Mouse (Mus musculus) left cerebral cortex, adult 18-20 months (tissue): ENCODE data around the gene Gnl1. TPM values are rescaled to one million over a fixed set of nuclear protein-coding genes. Genes with fewer than 3 reads are reported as not detected.
"Not testable (repeated sequence)": the region's sequence is repeated elsewhere in the genome, so short reads cannot be mapped to it uniquely, and the experiment has no call there.

Experiments
- DNase-seq, 2 experiments: peaks; one replicate each; pipeline ENCODE4 v3.0.0; 2021 to 2022; ENCODE audit warnings: low spot score in 2 of 2, mixed read lengths in 1 of 2
- microRNA-seq, 2 experiments: library from miRNA; unstranded; fragments of <30 nt; microRNA quantifications; one replicate each; pipeline ENCODE4 v1.2.0; 2021
- total RNA-seq, 2 experiments: library from RNA; stranded (reverse); gene quantifications; 2 replicates each; pipeline ENCODE4 v1.2.3; 2021

Gnl1 gene
- total RNA-seq, 2 experiments from 2014 or later, result 195 to 197 TPM

DNA sequence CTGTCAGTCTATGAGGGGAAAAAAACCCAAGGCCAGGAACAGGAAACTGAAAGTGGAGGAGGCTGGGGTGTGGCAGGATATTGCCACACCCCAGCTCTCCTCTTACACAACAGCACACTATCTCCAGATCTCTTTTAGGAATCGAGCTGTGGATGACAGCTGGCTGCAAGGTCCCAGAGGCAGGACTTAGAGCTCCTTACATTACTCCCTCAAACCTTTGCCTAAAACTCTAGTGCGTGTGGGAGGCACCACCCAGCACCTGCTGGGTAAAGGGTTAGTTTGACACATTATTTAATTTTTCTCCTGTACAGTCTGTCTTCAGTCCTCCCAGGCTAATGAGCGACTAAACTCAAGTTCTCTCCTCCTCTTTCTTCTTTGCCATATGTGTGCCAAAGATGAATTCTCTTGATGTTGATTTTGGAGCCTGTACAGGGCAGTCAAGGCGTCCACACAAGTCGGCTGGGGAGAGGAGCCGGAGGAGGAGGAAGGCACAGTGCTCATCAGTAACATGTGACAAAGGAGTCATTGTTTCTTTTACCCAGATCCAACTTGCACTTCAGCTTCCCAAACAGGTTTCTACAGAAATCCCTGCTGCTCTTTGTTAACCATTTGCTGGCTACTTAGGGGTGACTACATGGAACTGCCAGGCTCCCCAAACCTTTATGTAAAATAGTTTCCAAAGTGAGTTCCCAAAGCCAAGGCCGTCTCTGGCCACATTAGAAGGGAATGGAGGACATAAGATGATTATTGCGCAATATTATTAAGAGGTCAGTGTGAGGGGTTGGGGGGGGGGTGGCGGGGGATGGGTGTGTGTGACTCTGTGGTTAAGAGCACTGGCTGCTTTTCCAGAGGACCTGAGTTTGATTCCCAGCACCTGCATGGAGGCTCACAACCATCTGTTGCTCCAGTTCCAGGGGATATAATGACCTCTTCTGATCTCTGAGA is 44.3 kb downstream of the Gnl1 start:
- no peak for DNase-seq

DNA sequence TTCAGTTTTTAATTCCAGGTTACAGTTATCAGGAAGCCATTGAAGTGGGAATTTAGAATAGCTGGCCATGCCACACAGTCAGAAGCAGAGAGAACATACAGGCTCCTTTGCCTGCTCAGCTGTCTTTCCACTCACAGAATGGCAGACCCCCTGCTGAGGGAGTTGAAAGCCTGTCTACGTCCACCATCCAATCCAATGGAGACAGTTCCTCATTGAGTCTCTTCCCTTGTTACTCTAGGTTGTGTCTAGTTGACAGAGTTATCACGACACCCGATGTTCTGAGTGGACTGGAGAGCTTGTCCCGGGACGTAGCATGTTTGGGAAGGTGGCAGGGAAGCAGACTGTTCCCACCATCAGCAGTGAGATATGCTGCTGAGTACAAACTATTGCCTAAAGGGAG is 45.5 kb downstream of the Gnl1 start:
- no peak for DNase-seq

DNA sequence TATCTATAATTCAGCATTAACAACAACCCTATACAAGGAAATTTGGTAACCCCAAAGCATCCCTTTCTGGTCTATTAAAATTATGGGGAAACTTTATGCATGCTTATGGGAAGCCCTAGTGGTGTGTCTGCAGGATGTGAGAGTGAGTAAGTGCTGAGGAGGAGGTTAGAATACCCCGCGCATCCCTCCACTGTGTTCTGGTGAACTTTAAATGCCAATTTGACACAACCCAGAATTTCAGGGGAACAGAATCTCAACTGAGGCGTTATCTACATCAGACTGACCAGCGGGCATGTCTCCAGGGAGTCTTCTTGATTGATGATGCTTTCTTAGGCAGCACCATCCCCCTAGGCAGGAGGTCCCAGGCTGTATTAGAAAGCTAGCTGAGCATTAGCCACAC is 46.2 kb downstream of the Gnl1 start:
- DNase-seq, result no peak

DNA sequence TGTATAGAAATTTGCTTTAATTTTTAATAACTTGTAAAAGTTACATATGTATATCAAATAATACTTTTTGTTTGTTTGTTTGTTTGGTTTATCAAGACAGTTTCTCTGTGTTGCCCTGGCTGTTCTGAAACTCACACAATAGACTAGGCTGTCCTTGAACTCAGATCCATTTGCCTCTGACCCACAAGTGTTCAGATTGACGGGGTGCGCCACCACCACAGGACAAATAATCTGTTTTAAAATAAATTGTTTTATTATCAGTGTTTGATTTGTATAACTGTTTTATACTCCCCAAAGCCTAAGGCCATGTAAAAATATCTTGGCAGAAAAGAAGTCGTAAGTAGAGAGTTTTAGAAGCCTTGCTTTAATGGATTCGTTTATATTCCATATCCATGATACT is 48.0 kb downstream of the Gnl1 start:
- no peak for DNase-seq

DNA sequence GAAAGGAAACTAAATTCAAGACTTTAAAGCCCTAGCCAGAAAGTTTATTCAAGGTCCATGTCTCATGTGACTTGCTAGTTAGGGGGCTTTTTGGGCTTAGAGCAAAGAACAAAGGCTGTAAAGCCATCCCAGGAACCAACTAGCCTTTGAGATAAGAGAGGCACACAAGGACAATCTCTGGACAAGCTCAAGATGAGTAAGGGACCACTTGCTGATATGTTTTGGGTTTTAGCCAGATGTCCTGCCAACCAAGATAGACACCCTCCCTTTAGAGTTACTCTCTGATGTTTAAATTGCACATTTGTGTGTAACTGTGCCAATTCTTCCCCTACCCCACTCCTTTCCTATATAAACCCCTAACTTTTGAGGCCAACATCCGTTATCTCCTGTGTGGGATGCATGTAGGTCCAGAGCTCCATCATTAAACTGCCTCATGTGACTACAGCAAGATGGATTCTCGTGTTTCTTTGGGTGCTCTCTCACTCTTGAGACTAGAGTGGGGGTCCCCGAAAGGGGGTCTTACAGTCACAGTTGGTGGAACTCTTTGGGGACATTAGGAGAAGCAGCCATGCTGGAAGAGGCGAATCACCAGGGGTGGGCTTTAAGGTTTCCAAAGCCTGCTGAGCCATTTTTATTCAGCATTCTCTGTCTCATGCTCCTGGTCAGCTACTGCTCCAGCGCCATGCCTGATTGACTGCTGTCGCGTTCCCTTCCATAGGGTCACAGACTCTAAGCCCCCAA is 49.4 kb downstream of the Gnl1 start:
- DNase-seq, result no peak

DNA sequence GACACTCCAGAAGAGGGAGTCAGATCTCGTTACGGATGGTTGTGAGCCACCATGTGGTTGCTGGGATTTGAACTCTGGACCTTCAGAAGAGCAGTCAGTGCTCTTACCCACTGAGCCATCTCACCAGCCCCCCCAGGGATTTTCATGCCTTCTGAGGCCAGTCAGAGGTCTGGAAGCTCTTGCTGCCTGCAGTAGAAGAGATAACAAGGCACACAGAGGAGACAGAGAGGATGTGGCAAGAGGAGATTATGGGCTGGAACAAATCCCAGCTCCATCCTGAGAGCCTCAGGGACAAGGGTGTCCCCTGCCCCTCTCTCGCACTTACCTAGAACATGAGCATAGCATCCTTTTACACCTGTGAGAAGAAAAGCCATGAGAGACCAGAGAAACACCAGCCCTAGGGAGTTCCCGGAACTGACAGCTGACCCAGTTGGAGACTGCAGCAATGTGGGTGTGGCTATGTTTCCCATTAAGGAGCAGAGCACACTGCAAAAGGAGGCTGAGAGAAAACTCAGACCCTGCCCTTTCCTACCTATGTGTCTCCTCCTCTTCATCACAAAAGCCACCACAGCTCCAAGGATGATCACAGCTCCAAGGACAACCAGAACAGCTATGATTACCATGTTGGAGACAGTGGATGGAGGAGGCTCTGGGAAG is 50.5 kb downstream of the Gnl1 start:
- DNase-seq, result not testable (repeated sequence)

DNA sequence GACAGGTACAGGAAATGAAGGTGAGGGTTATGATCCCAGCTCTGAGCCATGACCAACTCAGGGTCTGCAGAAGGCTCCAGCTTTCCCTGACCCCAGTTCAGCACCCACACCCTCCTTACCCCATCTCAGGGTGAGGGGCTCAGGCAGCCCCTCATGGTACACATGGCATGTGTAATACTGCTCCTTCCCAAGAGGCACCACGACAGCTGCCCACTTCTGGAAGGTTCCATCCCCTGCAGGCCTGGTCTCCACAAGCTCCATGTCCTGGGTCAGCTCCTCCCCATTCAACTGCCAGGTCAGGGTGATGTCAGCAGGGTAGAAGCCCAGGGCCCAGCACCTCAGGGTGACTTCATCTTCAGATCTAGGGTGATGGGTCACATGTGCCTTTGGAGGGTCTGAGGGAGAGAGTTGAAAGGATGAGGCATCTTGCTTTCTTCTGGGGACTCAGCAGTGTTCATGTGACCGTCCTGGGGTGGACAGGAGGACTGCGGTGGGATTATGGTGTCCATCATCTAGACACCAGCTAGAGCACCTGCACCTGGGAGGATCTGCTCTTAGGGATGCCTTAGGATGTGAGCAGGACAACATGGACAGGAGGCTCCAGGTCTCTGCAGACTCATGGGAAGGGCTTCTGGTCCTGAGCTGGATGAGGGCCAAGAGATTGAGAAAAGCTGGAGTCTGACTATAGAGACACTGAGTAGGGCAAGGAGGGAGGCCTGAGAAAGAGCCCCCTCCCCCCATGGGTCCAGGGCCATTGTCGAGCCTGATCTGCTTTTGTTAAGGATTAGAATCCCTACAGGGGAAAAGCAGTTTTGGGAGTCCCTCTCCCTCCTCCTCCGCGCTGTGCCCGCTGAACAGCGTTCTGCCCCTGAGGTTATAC is 51.3 kb downstream of the Gnl1 start:
- not testable (repeated sequence) for DNase-seq

DNA sequence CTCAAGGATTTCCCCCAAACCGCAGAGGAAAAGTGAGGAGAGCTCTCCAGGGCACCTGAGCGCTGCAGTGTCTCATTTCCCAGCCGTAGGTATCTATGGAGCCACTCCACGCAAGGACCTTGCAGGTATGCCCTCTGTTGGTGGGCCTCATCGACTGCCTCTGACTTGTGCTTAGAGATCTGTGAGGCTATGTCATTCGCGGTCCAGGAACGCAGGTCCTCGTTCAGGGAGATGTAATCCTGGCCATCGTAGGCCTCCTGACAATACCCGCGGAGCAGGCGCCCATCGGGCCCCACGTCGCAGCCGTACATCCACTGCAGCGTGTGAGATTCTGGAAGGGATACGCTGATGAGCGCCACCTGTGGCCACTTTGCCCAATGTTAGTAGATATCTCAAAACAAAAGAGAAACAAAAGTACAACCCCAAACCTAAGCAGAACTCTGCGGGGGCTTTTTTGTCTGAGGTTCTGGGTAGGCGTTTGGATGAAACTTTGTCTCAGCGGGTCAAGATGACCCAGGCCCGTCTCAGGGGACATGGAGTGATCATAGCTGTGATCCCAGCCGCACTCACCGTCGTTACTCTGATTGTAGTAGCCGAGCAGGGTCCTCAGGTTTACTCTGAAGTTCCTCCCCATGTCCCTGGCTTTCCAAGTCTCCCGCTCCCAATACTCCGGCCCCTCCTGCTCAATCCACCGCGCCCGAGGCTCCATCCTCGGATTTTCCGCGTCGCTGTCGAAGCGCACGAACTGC is 52.1 kb downstream of the Gnl1 start:
- DNase-seq, result peak in 1 of 2 experiments; percentile 41

DNA sequence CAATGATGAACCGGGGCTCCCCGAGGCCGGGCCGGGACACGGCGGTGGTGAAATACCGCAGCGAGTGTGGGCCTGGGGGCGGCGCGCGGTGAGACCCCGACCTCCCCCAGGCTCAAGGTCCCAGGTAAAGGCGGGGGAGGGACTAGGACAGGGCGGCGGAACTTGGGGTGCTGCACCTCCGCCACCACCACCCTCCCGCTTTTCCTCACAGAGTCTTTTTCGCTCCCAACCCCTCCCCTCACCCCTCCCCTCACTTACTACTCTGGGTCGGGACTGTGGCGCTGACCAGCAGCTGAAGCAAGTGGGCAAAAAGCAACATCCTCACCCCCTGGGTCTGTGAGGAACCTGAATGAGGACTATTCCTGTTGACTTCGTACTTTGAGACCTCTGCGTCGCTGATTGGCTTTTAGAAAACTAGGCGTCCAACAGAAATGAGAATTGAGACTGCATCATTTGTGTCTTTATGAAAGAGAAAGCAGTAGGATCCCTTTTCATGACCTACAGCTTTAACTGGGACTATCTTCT is 52.8 kb downstream of the Gnl1 start, which contains the start of gene H2-T23:
H2-T23 (minus strand) TSS at position 505 of the 525 bp plus-strand sequence.
- not testable (repeated sequence) for DNase-seq

DNA sequence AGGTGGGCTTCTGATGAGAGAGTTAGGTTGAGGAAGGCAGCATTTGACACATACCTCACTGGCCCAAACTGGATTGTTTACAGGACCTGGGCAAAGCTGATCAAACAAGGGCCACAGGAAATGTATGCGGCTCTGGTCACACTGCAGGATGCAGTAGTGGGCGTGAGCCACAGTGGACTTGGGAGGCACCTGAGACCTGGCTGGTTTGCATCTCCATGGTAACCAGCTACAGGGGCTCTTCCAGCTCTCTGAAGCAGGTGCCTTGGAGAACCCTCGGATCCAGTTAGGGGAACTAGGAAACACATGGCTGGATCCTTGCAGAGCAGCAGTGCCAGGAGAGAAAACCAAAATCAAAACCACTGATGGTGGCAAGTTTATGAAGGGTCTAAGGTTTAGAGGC is 54.9 kb downstream of the Gnl1 start:
- DNase-seq, result not testable (repeated sequence)

DNA sequence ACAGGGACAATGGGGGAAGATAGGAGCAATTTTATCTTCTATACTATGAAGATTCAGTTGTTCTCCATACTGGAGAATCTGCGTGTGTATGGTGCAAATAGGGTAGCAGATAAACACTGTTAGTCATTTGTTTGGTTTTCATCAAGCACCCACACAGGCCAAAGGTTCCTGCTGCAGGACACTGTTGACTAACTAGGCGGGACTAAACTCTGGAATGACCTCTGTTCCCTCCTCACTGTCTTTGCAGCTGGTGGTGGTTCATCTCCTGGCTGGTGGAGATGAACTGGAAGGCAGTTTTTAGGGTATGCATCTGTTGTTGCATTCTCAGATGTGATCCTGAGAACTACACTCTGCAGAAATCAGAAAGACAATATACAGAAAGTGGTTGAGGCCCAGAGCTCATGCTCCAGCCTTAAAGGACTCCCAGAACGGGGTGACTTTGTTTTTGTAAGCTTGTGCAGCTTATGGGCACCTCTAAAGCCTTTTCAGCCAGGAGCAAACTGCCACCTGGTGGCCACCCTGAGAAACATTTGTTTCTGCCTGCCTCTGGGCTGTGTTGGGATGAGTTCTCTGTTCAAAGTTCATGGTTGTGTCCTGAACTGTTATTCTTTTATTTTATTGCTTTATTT is 55.5 kb downstream of the Gnl1 start:
- DNase-seq, result peak; percentile 54 to 64

DNA sequence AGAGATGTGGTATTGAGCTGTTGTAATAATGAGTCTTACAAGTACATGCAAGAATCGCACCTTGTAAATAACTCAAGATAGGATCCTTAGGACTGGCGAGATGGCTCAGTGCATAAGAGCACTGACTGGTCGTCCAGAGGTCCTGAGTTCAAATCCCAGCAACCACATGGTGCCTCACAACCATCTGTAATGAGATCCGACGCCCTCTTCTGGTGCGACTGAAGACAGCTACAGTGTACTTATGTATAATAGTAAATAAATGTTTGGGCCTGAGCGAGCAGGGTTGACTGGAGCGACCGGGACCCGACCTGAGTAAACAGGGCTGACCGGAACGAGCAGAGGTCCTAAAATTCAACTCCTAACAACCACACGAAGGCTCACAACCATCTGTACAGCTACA is 56.5 kb downstream of the Gnl1 start:
- not testable (repeated sequence) for DNase-seq

Small RNA genes lying within 50 kb of the gene (microRNA-seq; reads per million reads assigned to microRNA genes)
- 345 to 398 reads per million in 2 experiments for gene Mir877

Other genes with a start within 250 kb of the Gnl1 start
- 10 to 100 TPM; 16.0 to 21.3 TPM for gene Ier3, start 158.2 kb upstream of the Gnl1 start, total RNA-seq
- gene Flot1, start 156.6 kb upstream of the Gnl1 start, total RNA-seq, result 100 to 1,000 TPM; 127 to 158 TPM
- gene Tubb5, start 141.5 kb upstream of the Gnl1 start, total RNA-seq, result 100 to 1,000 TPM; 442 to 465 TPM
- 10 to 100 TPM; 17.6 to 17.7 TPM for gene Mdc1, start 138.3 kb upstream of the Gnl1 start, total RNA-seq
- gene Nrm, start 118.5 kb upstream of the Gnl1 start, total RNA-seq, result 1 to 10 TPM; 2.0 to 2.6 TPM
- 1 to 10 TPM; 8.9 to 9.1 TPM for gene Ppp1r18, start 114.3 kb upstream of the Gnl1 start, total RNA-seq
- 10 to 100 TPM; 30.6 to 32.3 TPM for gene Dhx16, start 100.0 kb upstream of the Gnl1 start, total RNA-seq
- gene 2310061I04Rik, start 82.4 kb upstream of the Gnl1 start, total RNA-seq, result 10 to 100 TPM; 56.4 to 57.5 TPM
- gene Atat1, start 69.8 kb upstream of the Gnl1 start, total RNA-seq, result 10 to 100 TPM; 53.6 to 56.3 TPM
- 10 to 100 TPM; 39.9 to 41.3 TPM for gene Mrps18b, start 63.5 kb upstream of the Gnl1 start, total RNA-seq
- 10 to 100 TPM; 62.9 to 63.7 TPM for gene Ppp1r10, start 63.4 kb upstream of the Gnl1 start, total RNA-seq
- gene Abcf1, start 10.1 kb upstream of the Gnl1 start, total RNA-seq, result 10 to 100 TPM; 69.4 to 71.6 TPM
- 10 to 100 TPM; 36.6 to 37.5 TPM for gene Prr3, start 385 bp downstream of the Gnl1 start, total RNA-seq
- 1 to 10 TPM; 1.5 to 2.2 TPM for gene H2-T24, start 40.7 kb downstream of the Gnl1 start, total RNA-seq
- gene H2-T23, start 53.0 kb downstream of the Gnl1 start, total RNA-seq, result 10 to 100 TPM; 15.6 to 19.9 TPM
- gene H2-T22, start 62.9 kb downstream of the Gnl1 start, total RNA-seq, result 10 to 100 TPM; 18.5 to 20.8 TPM
- gene Gm6034, start 63.1 kb downstream of the Gnl1 start, total RNA-seq, result not detected
- gene Gm11127, start 78.5 kb downstream of the Gnl1 start, total RNA-seq, result 1 to 10 TPM; 1.4 TPM
- not detected for gene Gm19684, start 141.8 kb downstream of the Gnl1 start, total RNA-seq
- not detected for gene Gm7030, start 149.6 kb downstream of the Gnl1 start, total RNA-seq
- gene Gm8909, start 188.7 kb downstream of the Gnl1 start, total RNA-seq, result not detected
- under 1 TPM in 1 of 2 experiments, not detected in 1; 0.37 TPM for gene H2-T3, start 210.4 kb downstream of the Gnl1 start, total RNA-seq